Mouse (Mus musculus) lung, postnatal 14 days (tissue): ENCODE results near the gene Gm5447.

Experiments
- DNase-seq: peaks from one replicate; pipeline ENCODE4 v3.0.0; 2021

The Gm5447 gene

GRCm38 (mm10) chr13:30987686-30988085 is 13.7 kb downstream of the Gm5447 start:
- DNase-seq = no peak

GRCm38 (mm10) chr13:30989710-30990109 is 15.7 kb downstream of the Gm5447 start:
- DNase-seq = no peak

- DNase-seq = no peak
Measured at GRCm38 (mm10) chr13:30990233-30990632, 16.2 kb downstream of the Gm5447 start.

DNA sequence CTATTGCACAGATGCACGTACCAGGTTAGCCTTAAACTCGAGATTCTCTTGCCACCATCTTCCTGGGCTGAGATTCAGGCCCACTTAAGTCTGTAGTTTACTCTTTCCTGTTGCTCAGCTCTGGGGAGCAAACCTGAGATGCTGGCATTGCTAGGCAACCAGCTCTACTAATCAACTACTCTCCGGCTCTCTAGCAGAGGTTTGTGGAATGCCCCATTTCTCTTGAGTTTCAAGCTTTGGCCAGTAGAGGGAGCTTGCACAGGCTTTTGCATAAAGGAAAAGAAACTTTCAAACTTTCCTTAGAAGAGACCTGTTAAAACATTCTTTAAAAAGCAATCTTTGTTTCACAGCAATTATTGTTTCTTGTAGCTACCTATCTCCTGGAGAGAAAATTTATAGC is 19.8 kb downstream of the Gm5447 start:
- peak; percentile 74 for DNase-seq

- DNase-seq = no peak
Measured at GRCm38 (mm10) chr13:30994249-30994858, 20.4 kb downstream of the Gm5447 start.

GRCm38 (mm10) chr13:30997526-30998253 is 23.7 kb downstream of the Gm5447 start:
- DNase-seq = no peak

GRCm38 (mm10) chr13:30999799-31000198 is 25.8 kb downstream of the Gm5447 start:
- no peak for DNase-seq

- DNase-seq = no peak
Measured at GRCm38 (mm10) chr13:31004458-31004857, 30.5 kb downstream of the Gm5447 start.

GRCm38 (mm10) chr13:31004995-31005394 is 31.0 kb downstream of the Gm5447 start:
- no peak for DNase-seq

- DNase-seq = no peak
Measured at GRCm38 (mm10) chr13:31017545-31017944, 43.5 kb downstream of the Gm5447 start.

DNA sequence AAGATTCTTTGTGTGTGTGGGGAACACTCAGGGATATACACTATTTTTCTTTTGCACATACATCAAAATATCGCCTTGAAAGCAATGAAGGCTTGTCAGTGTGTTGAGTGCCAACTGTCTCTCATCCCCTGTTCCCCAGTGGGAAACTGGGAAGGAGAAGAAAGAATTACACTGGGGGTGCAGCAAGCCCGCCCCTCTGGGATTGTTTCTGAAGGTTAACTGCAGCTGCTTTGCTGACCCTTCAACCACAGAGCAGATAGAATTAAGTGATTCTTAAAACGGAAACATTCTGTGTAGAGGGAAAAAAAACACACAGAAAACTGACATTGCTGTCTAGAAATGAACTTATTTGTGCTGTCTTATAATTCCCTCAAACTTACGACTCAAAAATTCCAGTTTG is 47.5 kb downstream of the Gm5447 start:
- no peak for DNase-seq

- DNase-seq = peak; percentile 26
Measured at GRCm38 (mm10) chr13:31021927-31022326, 47.9 kb downstream of the Gm5447 start.

GRCm38 (mm10) chr13:31023664-31024063 is 49.7 kb downstream of the Gm5447 start:
- DNase-seq = no peak
